Mouse (Mus musculus): Measurements from ENCODE around the gene Irak2. TPM values are rescaled to one million over a fixed set of nuclear protein-coding genes. Genes with fewer than 3 reads are reported as not detected.
A peak's percentile ranks its signal among the peaks of the same experiment; 100 is the strongest.
"Not testable (repeated sequence)": the region's sequence is repeated elsewhere in the genome, so short reads cannot be mapped to it uniquely, and the experiment has no call there.

Irak2 gene
- polyA plus RNA-seq, 1 experiment: 10.0 TPM

DNA sequence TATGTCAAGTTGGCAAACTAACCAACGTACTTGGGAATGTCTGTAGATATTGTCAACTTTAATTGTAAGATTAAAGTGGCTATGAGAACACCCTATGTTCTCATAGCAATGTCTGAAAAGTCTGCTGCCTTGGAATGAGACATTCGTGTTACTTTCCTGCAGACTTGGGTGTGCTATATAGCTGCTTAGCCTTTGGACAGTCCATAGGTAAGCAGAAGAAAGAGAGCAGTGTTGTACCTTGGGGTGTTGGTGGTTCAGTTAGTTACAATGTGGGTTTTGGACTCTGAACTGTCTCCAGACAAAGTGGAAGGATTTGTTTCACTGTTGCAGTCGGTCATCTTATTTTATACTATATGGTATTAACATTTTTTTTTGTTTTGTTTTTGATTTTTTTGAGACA is 74.5 kb downstream of the Irak2 start:
- TF ChIP-seq CTCF (IDR thresholded peaks at IDR 0.05; ENCODE audit: control insufficient read depth, insufficient read depth, low read length) (no peak), POLR2A (IDR thresholded peaks at IDR 0.05; ENCODE audit: borderline replicate concordance, control insufficient read depth, low read depth, low read length) (no peak)
- Histone ChIP-seq H3K27ac (ENCODE audit: control insufficient read depth, insufficient read depth, low read depth, low read length, poor library complexity) (no peak overlapping the region), H3K4me3 (replicated peaks; ENCODE audit: control insufficient read depth, low read depth, low read length) (no peak overlapping the region), H3K4me1 (ENCODE audit: control insufficient read depth, insufficient read depth, low read length) (peaks cover 3% of the 10 kb centered on the region; the same call in 1 of the 2 replicates)
- WGBS: 88% methylated on average over 3 of the region's 3 CpGs

DNA sequence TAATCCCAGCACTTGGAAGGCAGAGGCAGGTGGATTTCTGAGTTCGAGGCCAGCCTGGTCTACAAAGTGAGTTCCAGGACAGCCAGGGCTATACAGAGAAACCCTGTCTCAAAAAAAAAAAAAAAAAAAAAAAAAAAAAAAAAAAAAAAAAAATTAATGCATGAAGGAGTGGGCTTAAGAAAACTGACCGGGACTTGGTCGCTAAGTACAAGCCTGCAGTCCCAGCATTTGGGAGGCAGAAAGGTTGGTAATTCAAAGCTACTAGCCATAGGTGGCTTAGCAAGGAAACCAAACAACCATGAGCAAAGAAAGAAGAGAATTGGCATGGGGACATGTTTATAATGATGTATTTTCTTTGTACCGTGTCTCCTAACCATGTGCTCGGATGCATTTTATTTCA is 75.1 kb downstream of the Irak2 start:
- not testable (repeated sequence) for H3K4me3 ChIP-seq (replicated peaks; ENCODE audit: control insufficient read depth, low read depth, low read length); H3K4me1 ChIP-seq (ENCODE audit: control insufficient read depth, insufficient read depth, low read length); H3K27ac ChIP-seq (ENCODE audit: control insufficient read depth, insufficient read depth, low read depth, low read length, poor library complexity)
- 82% methylated on average over 5 of the region's 5 CpGs for WGBS

DNA sequence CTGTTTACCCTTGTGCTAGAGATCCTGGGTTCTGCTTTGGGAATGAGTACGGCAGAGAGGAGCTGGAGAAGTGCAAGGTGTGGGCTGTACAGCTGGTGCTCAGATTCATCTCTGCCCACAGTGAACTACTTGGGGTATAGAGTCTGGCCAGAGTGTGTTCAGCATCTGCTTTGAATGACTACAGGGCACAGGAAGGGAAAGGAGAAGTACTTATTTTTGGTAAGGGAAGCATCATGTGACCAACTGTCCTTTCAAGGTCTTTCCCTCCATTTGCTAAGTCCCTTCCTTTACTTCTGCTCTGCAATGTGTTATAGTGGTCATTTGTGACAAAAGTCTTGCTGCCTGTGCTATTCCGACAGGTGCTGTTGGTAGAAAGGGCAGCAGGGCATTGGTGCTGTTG is 76.0 kb downstream of the Irak2 start:
- TF ChIP-seq POLR2A (IDR thresholded peaks at IDR 0.05; ENCODE audit: borderline replicate concordance, control insufficient read depth, low read depth, low read length) (no peak), CTCF (IDR thresholded peaks at IDR 0.05; ENCODE audit: control insufficient read depth, insufficient read depth, low read length) (no peak)
- H3K4me3 ChIP-seq (replicated peaks; ENCODE audit: control insufficient read depth, low read depth, low read length): no peak overlapping the region
- peaks cover 5% of the 10 kb centered on the region; the same call in 1 of the 2 replicates for H3K4me1 ChIP-seq (ENCODE audit: control insufficient read depth, insufficient read depth, low read length)
- 23% methylated on average over 2 of the region's 2 CpGs for WGBS
- peak overlapping the region; percentile 60; the same call in 1 of the 2 replicates for H3K27ac ChIP-seq (ENCODE audit: control insufficient read depth, insufficient read depth, low read depth, low read length, poor library complexity)

DNA sequence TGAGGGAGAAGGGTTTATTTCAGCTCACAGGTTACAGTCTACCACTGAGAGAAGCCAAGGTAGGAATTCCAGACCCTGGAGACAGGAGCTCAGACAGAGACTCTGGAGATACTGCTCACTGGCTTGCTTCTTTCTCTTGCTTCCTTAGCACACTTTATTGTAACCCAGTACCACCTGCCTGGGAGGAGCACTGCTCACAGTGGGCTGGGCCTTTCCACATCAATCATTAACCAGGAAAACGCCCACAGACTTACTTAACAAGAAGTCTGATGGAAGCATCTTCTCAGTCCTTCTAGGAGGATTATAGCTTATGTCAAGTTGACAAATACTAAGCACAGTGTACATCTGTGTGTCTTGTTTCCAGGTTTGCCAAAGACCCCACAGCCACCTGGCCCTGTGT is 76.5 kb downstream of the Irak2 start:
- TF ChIP-seq CTCF (IDR thresholded peaks at IDR 0.05; ENCODE audit: control insufficient read depth, insufficient read depth, low read length): no peak
- no peak for TF ChIP-seq POLR2A (IDR thresholded peaks at IDR 0.05; ENCODE audit: borderline replicate concordance, control insufficient read depth, low read depth, low read length)
- Histone ChIP-seq H3K27ac (ENCODE audit: control insufficient read depth, insufficient read depth, low read depth, low read length, poor library complexity) (peak overlapping the region; percentile 37; the same call in 1 of the 2 replicates), H3K4me3 (replicated peaks; ENCODE audit: control insufficient read depth, low read depth, low read length) (no peak overlapping the region), H3K4me1 (ENCODE audit: control insufficient read depth, insufficient read depth, low read length) (peaks cover 5% of the 10 kb centered on the region; the same call in 1 of the 2 replicates)
- WGBS: 67% methylated on average over 1 of the region's 1 CpGs

DNA sequence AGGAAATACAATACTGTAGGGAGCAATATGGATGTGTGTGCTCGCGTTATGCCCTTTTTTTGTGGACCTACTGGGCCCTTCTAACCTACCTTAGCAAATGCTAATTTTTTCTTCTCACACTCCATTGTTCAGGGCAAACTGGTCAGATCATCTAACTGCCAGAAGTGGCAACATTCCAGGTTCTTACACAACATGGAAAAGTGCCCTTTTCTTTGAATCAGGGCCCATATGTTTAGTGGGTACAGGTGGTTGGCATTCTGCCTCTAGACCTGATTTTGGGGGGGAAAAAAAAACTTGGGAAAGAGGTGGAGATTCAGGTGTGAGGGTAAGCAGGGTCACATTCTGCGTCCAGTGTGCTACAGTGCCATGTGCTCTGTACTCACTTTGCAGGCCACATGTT is 79.3 kb downstream of the Irak2 start:
- no peak overlapping the region for H3K27ac ChIP-seq (ENCODE audit: control insufficient read depth, insufficient read depth, low read depth, low read length, poor library complexity)
- H3K4me3 ChIP-seq (replicated peaks; ENCODE audit: control insufficient read depth, low read depth, low read length): no peak overlapping the region
- H3K4me1 ChIP-seq (ENCODE audit: control insufficient read depth, insufficient read depth, low read length): peaks cover 5% of the 10 kb centered on the region; the same call in 1 of the 2 replicates
- no peak for TF ChIP-seq CTCF (IDR thresholded peaks at IDR 0.05; ENCODE audit: control insufficient read depth, insufficient read depth, low read length)
- 86% methylated on average over 3 of the region's 3 CpGs for WGBS

DNA sequence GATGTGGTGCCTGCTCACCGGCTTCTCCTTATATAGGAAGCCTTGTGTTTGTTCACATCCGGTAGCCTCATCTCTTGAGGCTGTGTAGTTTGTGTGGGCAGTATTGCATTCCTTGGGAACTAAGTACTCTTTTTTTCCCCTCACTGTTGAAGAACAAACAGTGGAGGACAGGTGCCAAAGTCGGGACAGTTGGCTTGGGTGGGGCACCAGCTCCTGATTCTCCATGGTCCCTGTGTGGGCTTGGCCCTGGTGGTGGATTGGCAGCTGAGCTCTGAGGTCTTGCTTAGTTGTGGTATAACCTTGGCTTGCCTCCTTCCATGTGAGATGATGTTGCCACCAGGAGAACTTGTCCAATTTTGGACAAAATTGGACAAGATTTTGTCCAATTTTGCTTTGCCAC is 81.6 kb downstream of the Irak2 start, which contains the start of gene Ghrl:
Gene Ghrl (minus strand): TSS at position 3 of the 400 bp plus-strand sequence.
- Histone ChIP-seq H3K4me1 (ENCODE audit: control insufficient read depth, insufficient read depth, low read length) (peaks cover 2% of the 10 kb centered on the region; the same call in 1 of the 2 replicates), H3K27ac (ENCODE audit: control insufficient read depth, insufficient read depth, low read depth, low read length, poor library complexity) (no peak within 1 kb of the TSS), H3K4me3 (replicated peaks; ENCODE audit: control insufficient read depth, low read depth, low read length) (no peak within 1 kb of the TSS)
- WGBS: 87% methylated on average over 3 of the region's 3 CpGs
- TF ChIP-seq POLR2A (IDR thresholded peaks at IDR 0.05; ENCODE audit: borderline replicate concordance, control insufficient read depth, low read depth, low read length) (no peak), CTCF (IDR thresholded peaks at IDR 0.05; ENCODE audit: control insufficient read depth, insufficient read depth, low read length) (no peak)

DNA sequence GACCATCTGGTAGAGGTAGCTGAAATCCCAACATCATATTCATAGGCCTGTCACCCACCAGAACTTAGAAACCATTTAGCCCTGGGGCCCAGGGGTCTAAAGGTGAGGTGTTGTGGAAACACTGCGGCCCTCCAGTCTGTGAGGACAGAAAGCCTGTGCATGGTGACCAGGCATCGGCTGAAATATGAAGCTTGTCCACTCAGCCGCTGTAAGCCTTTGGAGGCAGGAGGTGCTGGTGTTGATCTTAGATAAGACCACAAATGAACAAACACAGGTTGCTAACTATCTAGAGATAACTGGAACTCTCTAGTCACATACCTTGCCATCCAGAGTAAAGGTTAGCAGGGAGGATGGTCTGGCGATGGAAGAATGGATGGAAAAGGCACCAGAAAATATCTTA is 82.8 kb downstream of the Irak2 start:
- peaks cover 2% of the 10 kb centered on the region; the same call in 1 of the 2 replicates for H3K4me1 ChIP-seq (ENCODE audit: control insufficient read depth, insufficient read depth, low read length)
- TF ChIP-seq POLR2A (IDR thresholded peaks at IDR 0.05; ENCODE audit: borderline replicate concordance, control insufficient read depth, low read depth, low read length) (no peak), CTCF (IDR thresholded peaks at IDR 0.05; ENCODE audit: control insufficient read depth, insufficient read depth, low read length) (no peak)
- no peak overlapping the region for H3K4me3 ChIP-seq (replicated peaks; ENCODE audit: control insufficient read depth, low read depth, low read length)
- H3K27ac ChIP-seq (ENCODE audit: control insufficient read depth, insufficient read depth, low read depth, low read length, poor library complexity): no peak overlapping the region
- 92% methylated on average over 4 of the region's 4 CpGs for WGBS

DNA sequence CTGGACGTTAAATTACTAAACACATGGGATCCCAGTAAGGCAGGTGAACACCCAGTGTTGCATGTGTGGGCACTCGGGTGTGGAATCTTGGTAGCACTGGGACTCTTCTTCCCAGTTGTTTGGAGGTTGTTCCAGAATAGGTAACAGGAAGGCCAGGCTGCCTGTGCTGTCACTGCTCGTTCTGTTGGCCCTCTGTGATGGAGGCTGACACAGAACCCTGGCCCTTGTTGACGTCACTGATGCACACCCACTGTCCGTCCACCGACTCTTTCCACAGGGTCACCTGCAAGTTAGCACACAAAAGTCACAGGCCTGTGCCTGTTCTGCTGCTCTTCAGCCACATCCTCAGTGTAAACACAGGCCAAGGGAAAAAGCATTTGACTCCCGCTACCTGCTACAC is 89.9 kb downstream of the Irak2 start:
- H3K4me1 ChIP-seq (ENCODE audit: control insufficient read depth, insufficient read depth, low read length): no peaks in the 10 kb centered on the region
- TF ChIP-seq POLR2A (IDR thresholded peaks at IDR 0.05; ENCODE audit: borderline replicate concordance, control insufficient read depth, low read depth, low read length) (no peak), CTCF (IDR thresholded peaks at IDR 0.05; ENCODE audit: control insufficient read depth, insufficient read depth, low read length) (no peak)
- no peak overlapping the region for H3K27ac ChIP-seq (ENCODE audit: control insufficient read depth, insufficient read depth, low read depth, low read length, poor library complexity)
- no peak overlapping the region for H3K4me3 ChIP-seq (replicated peaks; ENCODE audit: control insufficient read depth, low read depth, low read length)
- 85% methylated on average over 7 of the region's 7 CpGs for WGBS

DNA sequence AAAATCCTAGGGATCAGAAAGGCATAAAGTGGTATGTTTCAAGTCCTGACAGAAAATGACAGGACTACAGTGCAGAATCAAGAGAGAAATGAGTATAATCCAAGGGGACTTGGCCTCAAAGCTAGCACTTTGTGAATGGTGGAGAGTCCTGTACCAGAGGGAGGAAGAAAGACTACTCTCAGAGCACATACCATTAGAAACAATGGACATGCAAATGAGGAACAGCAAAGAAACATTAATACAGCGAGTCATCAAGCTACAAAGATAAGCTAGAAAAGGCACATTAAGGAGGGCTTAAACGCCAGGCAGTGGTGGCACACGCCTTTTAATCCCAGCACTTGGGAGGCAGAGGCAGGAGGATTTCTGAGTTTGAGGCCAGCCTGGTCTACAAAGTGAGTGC is 93.0 kb downstream of the Irak2 start:
- no peaks in the 10 kb centered on the region for H3K4me1 ChIP-seq (ENCODE audit: control insufficient read depth, insufficient read depth, low read length)
- TF ChIP-seq POLR2A (IDR thresholded peaks at IDR 0.05; ENCODE audit: borderline replicate concordance, control insufficient read depth, low read depth, low read length) (no peak), CTCF (IDR thresholded peaks at IDR 0.05; ENCODE audit: control insufficient read depth, insufficient read depth, low read length) (no peak)
- 74% methylated on average over 3 of the region's 3 CpGs for WGBS
- H3K4me3 ChIP-seq (replicated peaks; ENCODE audit: control insufficient read depth, low read depth, low read length): no peak overlapping the region
- no peak overlapping the region for H3K27ac ChIP-seq (ENCODE audit: control insufficient read depth, insufficient read depth, low read depth, low read length, poor library complexity)
